Mouse (Mus musculus) brown adipose tissue, adult 24 weeks (tissue): Measurements from ENCODE around the gene Olfr315. TPM values are rescaled to one million over a fixed set of nuclear protein-coding genes. Genes with fewer than 3 reads are reported as not detected.
"Not testable (repeated sequence)": the region's sequence is repeated elsewhere in the genome, so short reads cannot be mapped to it uniquely, and the experiment has no call there.

Source experiments
- H3K27ac ChIP-seq: fragments of 200-500 bp; replicated peaks from 2 replicates; pipeline ENCODE4 v1.5.1; 2012; ENCODE audit warnings: low read depth, mild to moderate bottlenecking, low read length
- H3K4me1 ChIP-seq: fragments of 200-500 bp; 2 replicates; pipeline ENCODE4 v1.6.1; 2012; ENCODE audit warnings: low read length, mixed read lengths; ENCODE audit not compliant: control insufficient read depth, insufficient read depth, insufficient read length
- H3K4me3 ChIP-seq: fragments of 200-500 bp; 2 replicates; pipeline ENCODE4 v1.5.1; 2012; ENCODE audit warnings: low read depth, mild to moderate bottlenecking, low read length, moderate library complexity; ENCODE audit not compliant: insufficient read depth
- polyA plus RNA-seq: library from polyadenylated mRNA; stranded (reverse); fragments of >200 nt; gene quantifications from 2 replicates; pipeline ENCODE4 v1.2.4, GENCODE M21; 2012; ENCODE audit not compliant: missing spikeins, insufficient read depth, insufficient read length

The Olfr315 gene
- polyA plus RNA-seq, 1 experiment, result not detected

- no peak overlapping the region for H3K4me3 ChIP-seq
- no peak overlapping the region for H3K27ac ChIP-seq
- no peaks in the 10 kb centered on the region for H3K4me1 ChIP-seq
Observed at GRCm38 (mm10) chr11:58796850-58797249, 23.9 kb downstream of the Olfr315 start.

- Histone ChIP-seq H3K4me3 (no peak overlapping the region), H3K27ac (no peak overlapping the region)
Observed at GRCm38 (mm10) chr11:58799747-58800146, 26.8 kb downstream of the Olfr315 start.

GRCm38 (mm10) chr11:58801558-58802228 lies 28.7 kb downstream of the Olfr315 start, which contains the start of gene Fam183b:
Gene Fam183b (minus strand): TSS chr11:58801960.
- Histone ChIP-seq H3K27ac (no peak within 1 kb of the TSS), H3K4me3 (no peak within 1 kb of the TSS), H3K4me1 (no peaks in the 10 kb centered on the region)

More at GRCm38 (mm10) chr11:58799747-58800146, 26.8 kb downstream of the Olfr315 start:
- no peaks in the 10 kb centered on the region for H3K4me1 ChIP-seq

GRCm38 (mm10) chr11:58803871-58804270 lies 30.9 kb downstream of the Olfr315 start:
- Histone ChIP-seq H3K27ac (no peak overlapping the region), H3K4me1 (no peaks in the 10 kb centered on the region), H3K4me3 (no peak overlapping the region)

- no peaks in the 10 kb centered on the region for H3K4me1 ChIP-seq
- no peak overlapping the region for H3K4me3 ChIP-seq
- H3K27ac ChIP-seq, result no peak overlapping the region
Observed at GRCm38 (mm10) chr11:58804393-58804792, 31.4 kb downstream of the Olfr315 start.

- no peak overlapping the region for H3K27ac ChIP-seq
- H3K4me1 ChIP-seq, result no peaks in the 10 kb centered on the region
- no peak overlapping the region for H3K4me3 ChIP-seq
Observed at GRCm38 (mm10) chr11:58812001-58812400, 39.0 kb downstream of the Olfr315 start.

GRCm38 (mm10) chr11:58814700-58815099 lies 41.7 kb downstream of the Olfr315 start, which contains the start of gene Olfr313:
Gene Olfr313 (plus strand): TSS chr11:58815000.
- not testable (repeated sequence) for H3K4me1 ChIP-seq, H3K4me3 ChIP-seq, H3K27ac ChIP-seq

GRCm38 (mm10) chr11:58815676-58816075 lies 42.7 kb downstream of the Olfr315 start:
- no peak overlapping the region for H3K4me3 ChIP-seq
- no peak overlapping the region for H3K27ac ChIP-seq
- no peaks in the 10 kb centered on the region for H3K4me1 ChIP-seq

- H3K4me3 ChIP-seq, H3K4me1 ChIP-seq, H3K27ac ChIP-seq: not testable (repeated sequence)
Observed at GRCm38 (mm10) chr11:58828937-58829336, 55.9 kb downstream of the Olfr315 start, which contains the start of gene Olfr312. Gene Olfr312 (plus strand): TSS chr11:58829237.

GRCm38 (mm10) chr11:58829764-58830163 lies 56.8 kb downstream of the Olfr315 start:
- no peak overlapping the region for H3K4me3 ChIP-seq
- no peaks in the 10 kb centered on the region for H3K4me1 ChIP-seq
- H3K27ac ChIP-seq, result no peak overlapping the region

Other genes with a start within 250 kb of the Olfr315 start
- gene Olfr330, start 238.4 kb upstream of the Olfr315 start, polyA plus RNA-seq, result not detected in 2 replicates
- not detected in 2 replicates for gene Olfr329-ps, start 226.8 kb upstream of the Olfr315 start, polyA plus RNA-seq
- gene Olfr328, start 217.6 kb upstream of the Olfr315 start, polyA plus RNA-seq, result not detected in 2 replicates
- not detected in 2 replicates for gene Olfr224, start 202.6 kb upstream of the Olfr315 start, polyA plus RNA-seq
- not detected in 2 replicates for gene Olfr325, start 195.5 kb upstream of the Olfr315 start, polyA plus RNA-seq
- not detected in 2 replicates for gene Olfr324, start 178.1 kb upstream of the Olfr315 start, polyA plus RNA-seq
- gene 2210407C18Rik, start 157.1 kb upstream of the Olfr315 start, polyA plus RNA-seq, result not detected in 2 replicates
- gene Olfr323, start 142.7 kb upstream of the Olfr315 start, polyA plus RNA-seq, result not detected in 2 replicates
- gene Trim58, start 132.7 kb upstream of the Olfr315 start, polyA plus RNA-seq, result not detected in 2 replicates
- gene Olfr322, start 114.4 kb upstream of the Olfr315 start, polyA plus RNA-seq, result not detected in 2 replicates
- gene Olfr320, start 92.1 kb upstream of the Olfr315 start, polyA plus RNA-seq, result not detected in 2 replicates
- gene Olfr319, start 74.0 kb upstream of the Olfr315 start, polyA plus RNA-seq, result not detected in 2 replicates
- not detected in 2 replicates for gene Olfr318, start 49.2 kb upstream of the Olfr315 start, polyA plus RNA-seq
- gene Olfr317, start 34.0 kb upstream of the Olfr315 start, polyA plus RNA-seq, result not detected in 2 replicates
- not detected in 2 replicates for gene Olfr316, start 20.5 kb upstream of the Olfr315 start, polyA plus RNA-seq
- gene Olfr314, start 9.8 kb downstream of the Olfr315 start, polyA plus RNA-seq, result not detected in 2 replicates
- gene Fam183b, start 28.8 kb downstream of the Olfr315 start, polyA plus RNA-seq, result not detected in 2 replicates
- not detected in 2 replicates for gene Olfr313, start 41.8 kb downstream of the Olfr315 start, polyA plus RNA-seq
- gene Olfr312, start 56.0 kb downstream of the Olfr315 start, polyA plus RNA-seq, result not detected in 2 replicates
- gene Olfr311, start 66.1 kb downstream of the Olfr315 start, polyA plus RNA-seq, result not detected in 2 replicates
- 0.44 and 0.96 TPM in 2 replicates for gene Gm12258, start 74.0 kb downstream of the Olfr315 start, polyA plus RNA-seq
- gene 2810021J22Rik, start 94.0 kb downstream of the Olfr315 start, polyA plus RNA-seq, result 2.5 and 4.8 TPM in 2 replicates
- 1.8 and 2.0 TPM in 2 replicates for gene Zfp39, start 131.0 kb downstream of the Olfr315 start, polyA plus RNA-seq
- not detected in 2 replicates for gene Btnl10, start 144.7 kb downstream of the Olfr315 start, polyA plus RNA-seq
- 76.4 and 79.9 TPM in 2 replicates for gene Rnf187, start 165.7 kb downstream of the Olfr315 start, polyA plus RNA-seq
- gene Hist3h2ba, start 175.7 kb downstream of the Olfr315 start, polyA plus RNA-seq, result not detected in 2 replicates
- 8.2 and 12.4 TPM in 2 replicates for gene Hist3h2a, start 181.5 kb downstream of the Olfr315 start, polyA plus RNA-seq
- gene Trim17, start 181.5 kb downstream of the Olfr315 start, polyA plus RNA-seq, result not detected in 2 replicates
- gene Trim11, start 204.9 kb downstream of the Olfr315 start, polyA plus RNA-seq, result 3.8 and 4.8 TPM in 2 replicates